Mouse (Mus musculus): ENCODE data around the gene Polr2c. TPM values are rescaled to one million over a fixed set of nuclear protein-coding genes. Genes with fewer than 3 reads are reported as not detected.

Polr2c gene
- polyA plus RNA-seq, 1 experiment from 2014 or later: 140 TPM

DNA sequence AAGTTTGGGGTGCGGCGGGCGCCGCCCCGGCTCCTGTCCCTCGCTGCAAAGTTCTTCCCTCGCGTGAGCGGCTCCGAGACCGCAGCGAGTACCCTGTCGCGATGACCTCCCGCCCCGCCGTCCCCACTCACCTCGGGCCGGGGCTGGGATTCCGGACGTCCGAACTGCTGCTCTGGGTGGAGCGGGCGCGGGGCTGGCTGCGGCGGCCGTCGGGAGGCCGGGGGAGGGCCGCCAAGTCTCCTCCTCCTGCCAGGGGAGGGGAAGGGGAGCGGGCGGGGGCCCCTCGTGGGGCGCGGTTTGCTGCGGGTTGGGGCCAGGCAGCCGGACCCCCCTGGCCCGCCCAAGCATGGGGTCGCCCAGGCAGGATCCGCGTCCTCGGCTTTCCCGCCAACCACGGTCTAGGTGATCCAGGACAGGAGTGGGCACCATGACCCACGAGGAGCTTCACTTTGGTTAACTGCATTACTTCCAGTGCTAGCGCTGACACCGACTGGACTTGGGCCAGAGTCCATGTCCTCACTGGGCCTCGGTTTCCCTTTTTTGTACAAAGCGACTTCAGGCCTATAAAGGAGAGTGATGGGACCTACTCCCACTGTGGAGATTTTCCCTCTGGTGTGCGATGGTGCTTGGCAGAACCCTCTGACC is 60.7 kb downstream of the Polr2c start, which contains the start of gene Ccdc102a:
TSS of gene Ccdc102a (minus strand) at position 248 of the 645 bp plus-strand sequence.
- Histone ChIP-seq H3K27me3 (peaks cover 61% of the 10 kb centered on the region), H3K4me3 (replicated peaks) (peak within 1 kb of the TSS; percentile 56), H3K9me3 (no peaks in the 10 kb centered on the region), H3K4me1 (replicated peaks) (peaks cover 28% of the 10 kb centered on the region), H3K9ac (replicated peaks) (peak within 1 kb of the TSS; percentile 67), H3K36me3 (no peaks in the 10 kb centered on the region), H3K27ac (no peak within 1 kb of the TSS), H3K4me2 (replicated peaks) (peak within 1 kb of the TSS; percentile 79)
- ATAC-seq: peak; percentile 48
- 3% methylated on average over 37 of the region's 51 CpGs for WGBS

DNA sequence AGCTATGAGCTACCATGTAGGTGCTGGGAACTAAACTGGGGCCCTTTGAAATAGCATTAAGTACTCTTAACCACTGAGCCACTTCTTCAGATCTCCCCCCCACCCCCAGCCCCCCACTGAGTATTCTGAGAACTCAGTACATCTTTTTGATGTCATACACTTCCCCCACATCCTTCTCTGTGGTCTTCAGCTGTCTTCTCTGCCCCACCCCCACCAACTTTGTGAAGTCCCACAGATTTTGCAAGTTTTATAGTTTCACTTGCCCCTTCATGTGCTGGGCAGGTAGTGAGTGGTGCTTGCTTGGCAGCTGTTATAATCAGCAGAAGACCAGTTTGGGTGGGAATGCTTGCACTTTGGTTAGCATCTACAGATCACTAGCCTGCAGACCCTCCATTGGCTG is 62.0 kb downstream of the Polr2c start:
- H3K9ac ChIP-seq (replicated peaks): no peak overlapping the region
- no peak overlapping the region for H3K27ac ChIP-seq
- H3K4me2 ChIP-seq (replicated peaks): no peak overlapping the region
- no peaks in the 10 kb centered on the region for H3K36me3 ChIP-seq
- no peak for ATAC-seq
- H3K4me1 ChIP-seq (replicated peaks): peaks cover 17% of the 10 kb centered on the region
- H3K9me3 ChIP-seq: no peaks in the 10 kb centered on the region
- H3K4me3 ChIP-seq (replicated peaks): no peak overlapping the region
- peaks cover 48% of the 10 kb centered on the region for H3K27me3 ChIP-seq

DNA sequence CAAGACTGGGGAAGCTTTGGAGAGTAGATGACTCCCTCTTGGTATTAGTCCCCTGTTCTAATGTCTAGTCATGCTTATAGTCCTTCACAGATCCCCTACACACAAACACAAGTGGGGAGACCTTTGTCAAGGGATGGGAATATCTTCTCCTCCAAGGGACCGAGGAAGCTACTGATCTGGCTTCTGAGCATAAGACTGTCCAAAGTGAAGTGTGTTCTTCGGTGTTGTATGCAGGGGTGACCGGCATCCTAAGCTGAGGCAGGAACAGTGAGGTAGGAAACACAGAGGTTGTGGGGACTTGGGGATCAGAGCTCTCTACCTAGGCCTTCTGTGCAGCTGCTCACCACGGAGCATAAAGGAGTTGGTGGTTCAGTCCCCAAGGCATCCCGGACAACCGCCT is 64.9 kb downstream of the Polr2c start:
- Histone ChIP-seq H3K4me1 (replicated peaks) (peaks cover 10% of the 10 kb centered on the region), H3K36me3 (no peaks in the 10 kb centered on the region), H3K4me2 (replicated peaks) (no peak overlapping the region), H3K9me3 (no peaks in the 10 kb centered on the region), H3K4me3 (replicated peaks) (no peak overlapping the region), H3K9ac (replicated peaks) (no peak overlapping the region), H3K27ac (no peak overlapping the region), H3K27me3 (peaks cover 23% of the 10 kb centered on the region)
- 76% methylated on average over 6 of the region's 6 CpGs for WGBS
- ATAC-seq: no peak

DNA sequence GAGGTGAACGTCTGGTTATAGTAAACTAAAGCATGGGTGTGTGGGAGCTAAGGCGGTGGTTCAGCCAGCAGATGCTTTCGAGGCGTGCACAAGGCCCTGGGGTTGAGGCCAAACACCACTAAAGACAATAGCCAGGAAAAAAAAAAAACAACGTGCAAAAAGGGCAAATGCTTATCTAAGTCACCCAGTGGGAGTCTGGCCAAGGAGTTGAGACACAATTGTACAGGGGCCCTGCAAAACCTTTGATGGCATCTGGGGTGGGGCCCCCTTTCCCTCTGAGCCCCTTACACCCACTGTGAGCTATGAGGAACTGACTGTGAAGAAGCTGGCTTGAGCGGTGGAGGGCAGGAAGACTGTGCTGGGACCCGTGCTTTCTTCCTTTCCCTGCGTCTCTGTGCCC is 65.4 kb downstream of the Polr2c start:
- WGBS: 29% methylated on average over 8 of the region's 8 CpGs
- H3K27ac ChIP-seq: no peak overlapping the region
- peaks cover 19% of the 10 kb centered on the region for H3K27me3 ChIP-seq
- H3K4me1 ChIP-seq (replicated peaks): peaks cover 6% of the 10 kb centered on the region
- no peak overlapping the region for H3K9ac ChIP-seq (replicated peaks)
- ATAC-seq: no peak
- H3K36me3 ChIP-seq: no peaks in the 10 kb centered on the region
- no peak overlapping the region for H3K4me3 ChIP-seq (replicated peaks)
- H3K4me2 ChIP-seq (replicated peaks): no peak overlapping the region
- H3K9me3 ChIP-seq: no peaks in the 10 kb centered on the region

Other genes with a start within 250 kb of the Polr2c start
- 238 and 256 TPM in 2 replicates for gene Arl2bp, start 190.8 kb upstream of the Polr2c start, polyA plus RNA-seq (2015; fragmentation: Nextera tagmentation; extraction: Ambion mirVana)
- 0.21 and 0.43 TPM in 2 replicates for gene Pllp, start 161.2 kb upstream of the Polr2c start, polyA plus RNA-seq (2015; fragmentation: Nextera tagmentation; extraction: Ambion mirVana)
- gene Ccl22, start 111.9 kb upstream of the Polr2c start, polyA plus RNA-seq (2015; fragmentation: Nextera tagmentation; extraction: Ambion mirVana): not detected in 2 replicates
- 14.2 and 14.5 TPM in 2 replicates for gene Cx3cl1, start 85.4 kb upstream of the Polr2c start, polyA plus RNA-seq (2015; fragmentation: Nextera tagmentation; extraction: Ambion mirVana)
- gene Ccl17, start 47.0 kb upstream of the Polr2c start, polyA plus RNA-seq (2015; fragmentation: Nextera tagmentation; extraction: Ambion mirVana): 0.46 TPM in 1 of 2 replicates, not detected in the other
- gene Coq9, start 19.1 kb upstream of the Polr2c start, polyA plus RNA-seq (2015; fragmentation: Nextera tagmentation; extraction: Ambion mirVana): 56.1 and 61.6 TPM in 2 replicates
- 202 and 203 TPM in 2 replicates for gene Ciapin1, start 19.1 kb upstream of the Polr2c start, polyA plus RNA-seq (2015; fragmentation: Nextera tagmentation; extraction: Ambion mirVana)
- gene Dok4, start 18.9 kb downstream of the Polr2c start, polyA plus RNA-seq (2015; fragmentation: Nextera tagmentation; extraction: Ambion mirVana): 51.2 and 54.5 TPM in 2 replicates
- 4.0 and 6.0 TPM in 2 replicates for gene Ccdc102a, start 60.6 kb downstream of the Polr2c start, polyA plus RNA-seq (2015; fragmentation: Nextera tagmentation; extraction: Ambion mirVana)
- gene Adgrg5, start 66.2 kb downstream of the Polr2c start, polyA plus RNA-seq (2015; fragmentation: Nextera tagmentation; extraction: Ambion mirVana): 0.08 and 0.13 TPM in 2 replicates
- 189 and 212 TPM in 2 replicates for gene Adgrg1, start 117.3 kb downstream of the Polr2c start, polyA plus RNA-seq (2015; fragmentation: Nextera tagmentation; extraction: Ambion mirVana)
- gene Adgrg3, start 160.2 kb downstream of the Polr2c start, polyA plus RNA-seq (2015; fragmentation: Nextera tagmentation; extraction: Ambion mirVana): 0.96 and 1.3 TPM in 2 replicates
- gene Drc7, start 197.7 kb downstream of the Polr2c start, polyA plus RNA-seq (2015; fragmentation: Nextera tagmentation; extraction: Ambion mirVana): 0.24 and 0.58 TPM in 2 replicates
- gene Katnb1, start 223.7 kb downstream of the Polr2c start, polyA plus RNA-seq (2015; fragmentation: Nextera tagmentation; extraction: Ambion mirVana): 38.8 and 39.7 TPM in 2 replicates